Mouse (Mus musculus) forebrain, embryonic 11.5 days (tissue): Measurements from ENCODE around the gene Vmn2r56. TPM values are rescaled to one million over a fixed set of nuclear protein-coding genes. Genes with fewer than 3 reads are reported as not detected.
A peak's percentile ranks its signal among the peaks of the same experiment; 100 is the strongest.
"Not testable (repeated sequence)": the region's sequence is repeated elsewhere in the genome, so short reads cannot be mapped to it uniquely, and the experiment has no call there.

Experiments used
- ATAC-seq: fragments of 200-750 bp; cut with Nextera tagmentation; replicated peaks from 2 replicates; pipeline ENCODE4 v1.8.0; 2017; ENCODE audit warnings: moderate TSS enrichment; ENCODE audit not compliant: low FRiP score
- DNase-seq: peaks from one replicate; pipeline ENCODE4 v3.0.0-alpha.2; 2017; ENCODE audit warnings: low spot score
- H3K27ac ChIP-seq: fragments of 300-500 bp; sonication (generic); 2 replicates; pipeline ENCODE4 v1.5.1; 2014; ENCODE audit warnings: low read depth, low read length
- H3K27me3 ChIP-seq: fragments of 300-500 bp; sonication (generic); 2 replicates; pipeline ENCODE4 v1.6.1; 2014; ENCODE audit warnings: mild to moderate bottlenecking, low read length, mixed read lengths; ENCODE audit not compliant: control insufficient read depth, insufficient read depth
- H3K36me3 ChIP-seq: fragments of 300-500 bp; sonication (generic); 2 replicates; pipeline ENCODE4 v1.6.1; 2014; ENCODE audit warnings: mild to moderate bottlenecking, low read length, moderate library complexity, mixed read lengths; ENCODE audit not compliant: control insufficient read depth, insufficient read depth
- H3K4me1 ChIP-seq: fragments of 300-500 bp; sonication (generic); replicated peaks from 2 replicates; pipeline ENCODE4 v1.6.1; 2014; ENCODE audit warnings: low read length, mixed read lengths; ENCODE audit not compliant: control insufficient read depth, insufficient read depth
- H3K4me2 ChIP-seq: fragments of 300-500 bp; sonication (generic); 2 replicates; pipeline ENCODE4 v1.6.1; 2014; ENCODE audit warnings: low read depth, mild to moderate bottlenecking, low read length, moderate library complexity, mixed read lengths; ENCODE audit not compliant: severe bottlenecking
- H3K4me3 ChIP-seq: fragments of 300-500 bp; sonication (generic); 2 replicates; pipeline ENCODE4 v1.5.1; 2014; ENCODE audit warnings: low read depth, low read length
- H3K9ac ChIP-seq: fragments of 300-500 bp; sonication (generic); 2 replicates; pipeline ENCODE4 v1.6.1; 2014; ENCODE audit warnings: low read length
- H3K9me3 ChIP-seq: fragments of 300-500 bp; sonication (generic); 2 replicates; pipeline ENCODE4 v1.6.1; 2016; ENCODE audit warnings: low read length, mixed read lengths; ENCODE audit not compliant: control insufficient read depth
- WGBS: fragments of 180-500 bp; shearing (Covaris S2); extraction: QIAGEN DNeasy Blood & Tissue Kit; methylation state at CpG from one replicate; pipeline ENCODE4 v1.1.7; 2014; 5-methylcytosine and 5-hydroxymethylcytosine counted together
- polyA plus RNA-seq: library from polyadenylated mRNA; unstranded; fragments of >200 nt; fragmentation: Nextera tagmentation; extraction: Ambion mirVana; gene quantifications from 2 replicates; pipeline ENCODE4 v1.2.1, GENCODE M21; 2014

The Vmn2r56 gene
- polyA plus RNA-seq, result not detected in 2 replicates

- WGBS, result 50% methylated on average over 1 of the region's 1 CpGs
- no peaks in the 10 kb centered on the region; the same call in 1 of the 2 replicates for H3K9me3 ChIP-seq
- H3K4me1 ChIP-seq, result no peaks in the 10 kb centered on the region
- H3K4me2 ChIP-seq, result no peak within 1 kb of the TSS
- H3K27me3 ChIP-seq, result no peaks in the 10 kb centered on the region
- no peaks in the 10 kb centered on the region for H3K36me3 ChIP-seq
- no peak within 1 kb of the TSS for H3K4me3 ChIP-seq
- no peak for ATAC-seq
- no peak within 1 kb of the TSS for H3K9ac ChIP-seq
- DNase-seq, result no peak
- H3K27ac ChIP-seq, result no peak within 1 kb of the TSS
Observed at GRCm38 (mm10) chr7:12734904-12735303, at the start of gene Vmn2r56. Gene Vmn2r56, minus strand, starts transcription at chr7:12735004.

GRCm38 (mm10) chr7:12780151-12780830 lies 45.5 kb upstream of the Vmn2r56 start:
- peak overlapping the region; percentile 95 for H3K4me2 ChIP-seq
- no peaks in the 10 kb centered on the region for H3K9me3 ChIP-seq
- WGBS, result 1% methylated on average over 57 of the region's 57 CpGs
- H3K4me3 ChIP-seq, result peak overlapping the region; percentile 63
- H3K27me3 ChIP-seq, result no peaks in the 10 kb centered on the region
- no peaks in the 10 kb centered on the region; the same call in 1 of the 2 replicates for H3K36me3 ChIP-seq
- H3K4me1 ChIP-seq, result no peaks in the 10 kb centered on the region
- DNase-seq (peak; percentile 91), ATAC-seq (peak; percentile 94)
- H3K27ac ChIP-seq, result no peak overlapping the region
- H3K9ac ChIP-seq, result peak overlapping the region; percentile 73

- Histone ChIP-seq H3K9ac (peak overlapping the region; percentile 73), H3K27me3 (no peaks in the 10 kb centered on the region), H3K4me1 (no peaks in the 10 kb centered on the region), H3K4me3 (peak overlapping the region; percentile 63), H3K4me2 (peak overlapping the region; percentile 95), H3K27ac (no peak overlapping the region), H3K36me3 (peaks cover 1% of the 10 kb centered on the region; the same call in 1 of the 2 replicates), H3K9me3 (no peaks in the 10 kb centered on the region)
- ATAC-seq, result peak; percentile 11; the same call in 1 of the 2 replicates
- WGBS, result 13% methylated on average over 10 of the region's 10 CpGs
- DNase-seq, result no peak
Observed at GRCm38 (mm10) chr7:12779782-12780150, 45.0 kb upstream of the Vmn2r56 start.

GRCm38 (mm10) chr7:12779141-12779540 lies 44.3 kb upstream of the Vmn2r56 start:
- Histone ChIP-seq H3K36me3 (peaks cover 5% of the 10 kb centered on the region; the same call in 1 of the 2 replicates), H3K4me3 (no peak overlapping the region), H3K9ac (no peak overlapping the region), H3K27ac (no peak overlapping the region), H3K4me2 (peak overlapping the region; percentile 95; the same call in 1 of the 2 replicates), H3K27me3 (no peaks in the 10 kb centered on the region), H3K4me1 (no peaks in the 10 kb centered on the region), H3K9me3 (no peaks in the 10 kb centered on the region)
- WGBS, result 91% methylated on average over 5 of the region's 5 CpGs
- no peak for ATAC-seq
- DNase-seq, result no peak

GRCm38 (mm10) chr7:12774606-12775005 lies 39.8 kb upstream of the Vmn2r56 start:
- DNase-seq, result no peak
- Histone ChIP-seq H3K36me3 (peaks cover 5% of the 10 kb centered on the region; the same call in 1 of the 2 replicates), H3K4me1 (no peaks in the 10 kb centered on the region), H3K27me3 (no peaks in the 10 kb centered on the region), H3K4me2 (no peak overlapping the region), H3K4me3 (no peak overlapping the region), H3K9ac (no peak overlapping the region), H3K27ac (no peak overlapping the region), H3K9me3 (no peaks in the 10 kb centered on the region)
- no peak for ATAC-seq
- WGBS, result 96% methylated on average over 1 of the region's 1 CpGs

GRCm38 (mm10) chr7:12774111-12774510 lies 39.3 kb upstream of the Vmn2r56 start:
- H3K27me3 ChIP-seq, result no peaks in the 10 kb centered on the region

GRCm38 (mm10) chr7:12749431-12750198 lies 14.8 kb upstream of the Vmn2r56 start:
- no peak overlapping the region for H3K4me3 ChIP-seq
- no peak overlapping the region for H3K4me2 ChIP-seq
- no peaks in the 10 kb centered on the region; the same call in 1 of the 2 replicates for H3K9me3 ChIP-seq
- no peak overlapping the region for H3K9ac ChIP-seq
- H3K4me1 ChIP-seq, result no peaks in the 10 kb centered on the region
- no peaks in the 10 kb centered on the region for H3K27me3 ChIP-seq
- no peaks in the 10 kb centered on the region for H3K36me3 ChIP-seq
- DNase-seq (no peak), ATAC-seq (peak; percentile 58)
- no peak overlapping the region for H3K27ac ChIP-seq
- 67% methylated on average over 24 of the region's 24 CpGs for WGBS

More at GRCm38 (mm10) chr7:12774111-12774510, 39.3 kb upstream of the Vmn2r56 start:
- DNase-seq, result no peak
- H3K9me3 ChIP-seq, result no peaks in the 10 kb centered on the region
- no peak overlapping the region for H3K4me3 ChIP-seq
- ATAC-seq, result no peak
- H3K36me3 ChIP-seq, result peaks cover 8% of the 10 kb centered on the region; the same call in 1 of the 2 replicates
- WGBS, result 93% methylated on average over 9 of the region's 9 CpGs
- H3K4me2 ChIP-seq, result no peak overlapping the region
- H3K9ac ChIP-seq, result no peak overlapping the region
- no peak overlapping the region for H3K27ac ChIP-seq
- no peaks in the 10 kb centered on the region for H3K4me1 ChIP-seq

GRCm38 (mm10) chr7:12684903-12685302 lies 49.9 kb downstream of the Vmn2r56 start, which contains the start of gene Vmn2r55:
Gene Vmn2r55, minus strand, starts transcription at chr7:12685003.
- DNase-seq, result not testable (repeated sequence)

More at GRCm38 (mm10) chr7:12684903-12685302, 49.9 kb downstream of the Vmn2r56 start, which contains the start of gene Vmn2r55:
- H3K9me3 ChIP-seq, H3K4me1 ChIP-seq, H3K4me3 ChIP-seq, H3K9ac ChIP-seq, H3K27ac ChIP-seq, H3K36me3 ChIP-seq, H3K4me2 ChIP-seq, H3K27me3 ChIP-seq, ATAC-seq: not testable (repeated sequence)
- 82% methylated on average over 3 of the region's 3 CpGs for WGBS
